Mouse (Mus musculus): Measurements from ENCODE around the gene Plce1. TPM values are rescaled to one million over a fixed set of nuclear protein-coding genes. Genes with fewer than 3 reads are reported as not detected.

The Plce1 gene
- polyA plus RNA-seq, 1 experiment: not detected

GRCm38 (mm10) chr19:38567331-38567730 is 86.4 kb downstream of the Plce1 start:
- TF ChIP-seq POLR2A (IDR thresholded peaks at IDR 0.05; ENCODE audit: borderline replicate concordance, low read depth, low read length) (no peak), CTCF (IDR thresholded peaks at IDR 0.05; ENCODE audit: low read depth, low read length) (no peak)
- H3K4me3 ChIP-seq (ENCODE audit: insufficient read depth, low read length): no peak overlapping the region
- H3K4me1 ChIP-seq (ENCODE audit: control insufficient read depth, insufficient read depth, low read length): no peaks in the 10 kb centered on the region

DNA sequence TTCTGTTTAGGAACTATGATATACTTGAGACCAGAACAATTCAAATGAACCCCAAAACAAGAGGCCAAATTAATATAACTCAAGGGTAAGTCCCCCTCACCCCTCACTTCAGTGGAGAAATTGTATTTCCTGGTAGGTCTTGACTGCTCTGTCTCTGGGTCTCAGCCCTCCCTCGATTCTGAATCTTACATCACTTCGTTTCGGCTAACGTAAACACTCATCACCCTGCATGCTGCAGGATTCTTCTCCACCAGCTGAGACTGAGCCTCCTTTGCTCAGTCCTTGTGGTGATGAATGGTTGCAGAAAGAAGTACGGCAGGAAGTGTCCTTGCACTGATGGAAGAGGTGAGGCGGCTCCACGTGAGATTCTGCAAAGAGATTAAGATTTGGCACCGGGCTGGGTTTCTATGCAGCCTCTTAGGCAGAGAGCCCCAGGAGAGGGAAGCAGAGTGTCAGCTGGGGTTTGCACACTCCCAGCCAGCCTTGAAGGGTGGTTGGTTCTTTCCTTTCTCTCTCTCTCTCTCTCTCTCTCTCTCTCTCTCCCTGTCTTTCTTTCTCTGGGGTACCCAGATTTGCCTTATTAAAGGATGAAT is 97.7 kb downstream of the Plce1 start:
- H3K4me1 ChIP-seq (ENCODE audit: control insufficient read depth, insufficient read depth, low read length): no peaks in the 10 kb centered on the region
- no peak overlapping the region for H3K27ac ChIP-seq (ENCODE audit: insufficient read depth, low read depth, low read length)
- TF ChIP-seq CTCF (IDR thresholded peaks at IDR 0.05; ENCODE audit: low read depth, low read length) (no peak), POLR2A (IDR thresholded peaks at IDR 0.05; ENCODE audit: borderline replicate concordance, low read depth, low read length) (no peak)
- H3K4me3 ChIP-seq (ENCODE audit: insufficient read depth, low read length): no peak overlapping the region

More at GRCm38 (mm10) chr19:38567331-38567730, 86.4 kb downstream of the Plce1 start:
- H3K27ac ChIP-seq (ENCODE audit: insufficient read depth, low read depth, low read length): no peak overlapping the region

- TF ChIP-seq CTCF (IDR thresholded peaks at IDR 0.05; ENCODE audit: low read depth, low read length) (no peak), POLR2A (IDR thresholded peaks at IDR 0.05; ENCODE audit: borderline replicate concordance, low read depth, low read length) (no peak)
- no peaks in the 10 kb centered on the region for H3K4me1 ChIP-seq (ENCODE audit: control insufficient read depth, insufficient read depth, low read length)
- H3K27ac ChIP-seq (ENCODE audit: insufficient read depth, low read depth, low read length): no peak overlapping the region
- H3K4me3 ChIP-seq (ENCODE audit: insufficient read depth, low read length): no peak overlapping the region
Measured at GRCm38 (mm10) chr19:38582861-38583260, 102.0 kb downstream of the Plce1 start.

GRCm38 (mm10) chr19:38587559-38587958 is 106.7 kb downstream of the Plce1 start:
- TF ChIP-seq POLR2A (IDR thresholded peaks at IDR 0.05; ENCODE audit: borderline replicate concordance, low read depth, low read length) (no peak), CTCF (IDR thresholded peaks at IDR 0.05; ENCODE audit: low read depth, low read length) (no peak)
- Histone ChIP-seq H3K4me1 (ENCODE audit: control insufficient read depth, insufficient read depth, low read length) (no peaks in the 10 kb centered on the region), H3K27ac (ENCODE audit: insufficient read depth, low read depth, low read length) (no peak overlapping the region), H3K4me3 (ENCODE audit: insufficient read depth, low read length) (no peak overlapping the region)

DNA sequence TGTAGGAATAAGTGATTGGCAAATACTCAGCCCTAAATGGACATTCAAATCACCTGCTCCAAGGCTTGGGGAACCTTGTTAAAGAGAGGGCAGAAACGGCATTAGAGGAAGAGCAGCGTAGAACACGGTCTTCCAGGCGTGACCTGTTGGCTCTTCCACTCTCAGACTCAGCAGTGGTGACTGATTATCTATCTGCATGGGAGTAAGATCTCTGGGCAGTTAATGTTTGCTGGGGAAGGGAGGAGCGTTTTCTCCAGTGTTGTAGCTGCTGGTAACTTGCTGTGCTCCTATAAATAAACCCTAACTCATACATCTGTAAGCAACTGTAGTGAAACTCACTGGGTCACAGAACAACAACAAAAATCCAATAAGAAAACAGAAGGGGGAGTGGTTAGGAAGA is 108.6 kb downstream of the Plce1 start:
- TF ChIP-seq CTCF (IDR thresholded peaks at IDR 0.05; ENCODE audit: low read depth, low read length) (no peak), POLR2A (IDR thresholded peaks at IDR 0.05; ENCODE audit: borderline replicate concordance, low read depth, low read length) (no peak)
- Histone ChIP-seq H3K4me1 (ENCODE audit: control insufficient read depth, insufficient read depth, low read length) (no peaks in the 10 kb centered on the region), H3K27ac (ENCODE audit: insufficient read depth, low read depth, low read length) (no peak overlapping the region), H3K4me3 (ENCODE audit: insufficient read depth, low read length) (no peak overlapping the region)

GRCm38 (mm10) chr19:38589941-38590340 is 109.0 kb downstream of the Plce1 start:
- TF ChIP-seq CTCF (IDR thresholded peaks at IDR 0.05; ENCODE audit: low read depth, low read length) (no peak), POLR2A (IDR thresholded peaks at IDR 0.05; ENCODE audit: borderline replicate concordance, low read depth, low read length) (no peak)
- Histone ChIP-seq H3K4me3 (ENCODE audit: insufficient read depth, low read length) (no peak overlapping the region), H3K27ac (ENCODE audit: insufficient read depth, low read depth, low read length) (no peak overlapping the region), H3K4me1 (ENCODE audit: control insufficient read depth, insufficient read depth, low read length) (no peaks in the 10 kb centered on the region)

- no peak overlapping the region for H3K27ac ChIP-seq (ENCODE audit: insufficient read depth, low read depth, low read length)
- H3K4me3 ChIP-seq (ENCODE audit: insufficient read depth, low read length): no peak overlapping the region
Measured at GRCm38 (mm10) chr19:38592566-38593224, 111.8 kb downstream of the Plce1 start.

DNA sequence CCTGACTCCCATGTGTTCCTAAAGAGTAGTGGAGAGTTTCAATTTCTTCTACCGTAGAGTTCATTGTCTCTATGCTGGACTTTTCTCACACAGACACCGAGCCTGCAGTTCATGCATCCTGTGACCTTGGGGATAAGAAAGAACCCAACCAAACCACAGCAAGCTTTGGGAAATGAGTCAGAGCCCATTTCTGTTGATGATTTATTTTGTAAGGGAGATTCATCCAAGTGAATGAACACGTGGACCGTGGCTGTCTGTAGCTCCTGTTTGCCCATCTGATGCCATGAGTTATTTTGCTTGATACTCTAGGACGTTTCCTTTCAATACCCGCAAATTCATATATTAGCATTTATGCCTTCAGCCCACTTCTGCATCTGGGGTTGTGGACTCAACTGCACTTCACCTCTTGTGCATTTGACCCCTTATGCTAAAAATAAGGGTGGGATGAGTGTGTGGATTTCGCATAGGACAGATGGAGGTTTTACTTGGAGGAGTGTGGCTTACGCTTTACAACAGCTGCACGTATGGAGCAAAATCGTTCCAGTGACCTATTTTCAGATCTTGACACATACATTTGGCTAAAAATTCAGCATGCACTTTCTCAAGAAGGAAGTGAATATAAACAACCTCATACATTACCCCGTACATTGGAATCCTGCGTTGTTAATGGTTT is 112.5 kb downstream of the Plce1 start:
- Histone ChIP-seq H3K4me1 (ENCODE audit: control insufficient read depth, insufficient read depth, low read length) (no peaks in the 10 kb centered on the region), H3K4me3 (ENCODE audit: insufficient read depth, low read length) (no peak overlapping the region), H3K27ac (ENCODE audit: insufficient read depth, low read depth, low read length) (no peak overlapping the region)
- TF ChIP-seq CTCF (IDR thresholded peaks at IDR 0.05; ENCODE audit: low read depth, low read length): no peak
- no peak for TF ChIP-seq POLR2A (IDR thresholded peaks at IDR 0.05; ENCODE audit: borderline replicate concordance, low read depth, low read length)

More at GRCm38 (mm10) chr19:38592566-38593224, 111.8 kb downstream of the Plce1 start:
- no peaks in the 10 kb centered on the region for H3K4me1 ChIP-seq (ENCODE audit: control insufficient read depth, insufficient read depth, low read length)
- TF ChIP-seq CTCF (IDR thresholded peaks at IDR 0.05; ENCODE audit: low read depth, low read length) (no peak), POLR2A (IDR thresholded peaks at IDR 0.05; ENCODE audit: borderline replicate concordance, low read depth, low read length) (no peak)

- Histone ChIP-seq H3K4me3 (ENCODE audit: insufficient read depth, low read length) (no peak overlapping the region), H3K4me1 (ENCODE audit: control insufficient read depth, insufficient read depth, low read length) (no peaks in the 10 kb centered on the region), H3K27ac (ENCODE audit: insufficient read depth, low read depth, low read length) (no peak overlapping the region)
- TF ChIP-seq CTCF (IDR thresholded peaks at IDR 0.05; ENCODE audit: low read depth, low read length): no peak
- TF ChIP-seq POLR2A (IDR thresholded peaks at IDR 0.05; ENCODE audit: borderline replicate concordance, low read depth, low read length): no peak
Measured at GRCm38 (mm10) chr19:38596096-38596495, 115.2 kb downstream of the Plce1 start.

- no peak overlapping the region for H3K27ac ChIP-seq (ENCODE audit: insufficient read depth, low read depth, low read length)
- TF ChIP-seq CTCF (IDR thresholded peaks at IDR 0.05; ENCODE audit: low read depth, low read length): no peak
- TF ChIP-seq POLR2A (IDR thresholded peaks at IDR 0.05; ENCODE audit: borderline replicate concordance, low read depth, low read length): no peak
- H3K4me3 ChIP-seq (ENCODE audit: insufficient read depth, low read length): no peak overlapping the region
- H3K4me1 ChIP-seq (ENCODE audit: control insufficient read depth, insufficient read depth, low read length): no peaks in the 10 kb centered on the region
Measured at GRCm38 (mm10) chr19:38597392-38597791, 116.5 kb downstream of the Plce1 start.
